Mouse (Mus musculus) liver, adult 2 months (tissue): ENCODE results near the gene Gm49337.

ENCODE experiments used
- CTCF ChIP-seq: fragments of 200-500 bp; IDR thresholded peaks from 2 replicates; pipeline ENCODE4 v1.5.1; 2011; ENCODE audit warnings: low read depth, low read length, control low read depth
- POLR2A ChIP-seq: fragments of 200-500 bp; IDR thresholded peaks from 2 replicates; pipeline ENCODE4 v1.6.1; 2011; ENCODE audit warnings: low read length, control low read depth; ENCODE audit not compliant: insufficient read depth; ENCODE audit errors: extremely low read depth

- TF ChIP-seq POLR2A (no peak), CTCF (no peak)
These were observed 45.2 kb upstream of the Gm49337 start for GRCm38 (mm10) chr4:116127956-116128355.
